In the genomic region with DNA sequence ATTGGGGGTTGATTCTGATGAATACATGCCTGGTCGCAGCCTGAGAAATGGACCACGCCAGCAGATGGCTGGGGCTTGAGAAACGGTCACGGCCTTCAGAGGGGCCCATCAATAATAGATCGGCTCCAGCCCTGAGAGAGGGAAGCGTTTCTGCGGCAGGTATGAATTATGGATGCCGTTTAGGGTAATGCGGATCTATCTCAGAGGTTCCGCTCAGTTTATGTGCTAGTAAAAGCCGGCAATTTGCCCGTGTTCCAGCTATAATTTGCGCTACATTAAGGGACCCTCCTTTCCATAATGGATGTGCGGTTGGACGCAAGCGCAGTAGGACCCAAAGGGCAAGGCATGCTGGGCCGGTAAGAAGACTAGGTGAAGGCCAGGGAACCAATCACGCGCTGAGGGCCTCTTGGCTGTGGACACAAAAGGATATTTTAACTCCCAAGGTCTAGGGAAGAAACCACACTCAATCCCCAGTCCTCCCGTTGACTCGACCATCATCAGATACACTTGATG, we compare ENCODE assay signal across 13 mouse cellular contexts.
A peak's percentile ranks its signal among the peaks of the same experiment; 100 is the strongest.
DNase-seq lines count a peak whose midpoint lies in the region; ATAC-seq lines count a peak whose summit lies in the region.
"Had no signal": no experiment of that assay in that cellular context is flagged by ENCODE, and none has a peak within 500 bp of the region (broad histone marks: within the 10 kb centered on the region; RNA-seq: fewer than 3 reads in every experiment).

No protein-coding gene starts in this region.

- no peaks in the 10 kb centered on the region for H3K9me3 ChIP-seq in midbrain, embryonic 13.5 days
- H3K9me3 ChIP-seq in midbrain, embryonic 10.5 days (replicated peaks) = no peaks in the 10 kb centered on the region
- H3K9me3 ChIP-seq in hindbrain, embryonic 13.5 days = no peaks in the 10 kb centered on the region
- no peaks in the 10 kb centered on the region for H3K9me3 ChIP-seq in midbrain, embryonic 16.5 days (replicated peaks; ENCODE audit: control insufficient read depth, low read length, poor library complexity, severe bottlenecking)
- H3K9me3 ChIP-seq: embryonic facial prominence, embryonic 13.5 days had no signal

- DNase-seq in midbrain, embryonic 10.5 days (ENCODE audit: low spot score) = no peak
- DNase-seq in testis, postnatal 14 days (ENCODE audit: low spot score) = peak; percentile 56
- DNase-seq in frontal cortex, postnatal 10 days (ENCODE audit: low spot score in 2 of 2) = no peak
- DNase-seq: cerebellum, adult 9-11 months; gastrocnemius, postnatal 36 days; layer of hippocampus, postnatal 36 days had no signal

- no peaks in the 10 kb centered on the region for H3K4me1 ChIP-seq in midbrain, embryonic 13.5 days (replicated peaks)
- H3K4me1 ChIP-seq in midbrain, embryonic 10.5 days = no peaks in the 10 kb centered on the region
- H3K4me1 ChIP-seq in hindbrain, embryonic 13.5 days (replicated peaks) = no peaks in the 10 kb centered on the region
- H3K4me1 ChIP-seq in midbrain, embryonic 16.5 days (ENCODE audit: control insufficient read depth, insufficient read depth, low read length) = no peaks in the 10 kb centered on the region
- H3K4me1 ChIP-seq: embryonic facial prominence, embryonic 13.5 days had no signal

- 85% methylated on average over 21 of the region's 21 CpGs for WGBS in midbrain, embryonic 13.5 days
- WGBS in midbrain, embryonic 10.5 days = 91% methylated on average over 21 of the region's 21 CpGs
- WGBS in hindbrain, embryonic 13.5 days = 82% methylated on average over 21 of the region's 21 CpGs
- 76% methylated on average over 21 of the region's 21 CpGs for WGBS in midbrain, embryonic 16.5 days

- no peaks in the 10 kb centered on the region for H3K36me3 ChIP-seq in midbrain, embryonic 13.5 days
- no peaks in the 10 kb centered on the region for H3K36me3 ChIP-seq in midbrain, embryonic 10.5 days
- no peaks in the 10 kb centered on the region for H3K36me3 ChIP-seq in hindbrain, embryonic 13.5 days
- no peaks in the 10 kb centered on the region for H3K36me3 ChIP-seq in midbrain, embryonic 16.5 days (ENCODE audit: control insufficient read depth, insufficient read depth, low read length)
- H3K36me3 ChIP-seq: embryonic facial prominence, embryonic 13.5 days had no signal

- H3K27me3 ChIP-seq in midbrain, embryonic 13.5 days = peaks cover 4% of the 10 kb centered on the region; the same call in 1 of the 2 replicates
- no peaks in the 10 kb centered on the region for H3K27me3 ChIP-seq in midbrain, embryonic 10.5 days (ENCODE audit: low read depth, poor library complexity, severe bottlenecking)
- no peaks in the 10 kb centered on the region for H3K27me3 ChIP-seq in hindbrain, embryonic 13.5 days
- no peaks in the 10 kb centered on the region for H3K27me3 ChIP-seq in midbrain, embryonic 16.5 days (ENCODE audit: control insufficient read depth, insufficient read depth, low read depth, low read length)
- H3K27me3 ChIP-seq: embryonic facial prominence, embryonic 13.5 days had no signal

- no peak overlapping the region for H3K27ac ChIP-seq in midbrain, embryonic 13.5 days
- no peak overlapping the region for H3K27ac ChIP-seq in midbrain, embryonic 10.5 days (replicated peaks)
- peak overlapping the region; percentile 5; the same call in 1 of the 2 replicates for H3K27ac ChIP-seq in hindbrain, embryonic 13.5 days
- H3K27ac ChIP-seq in midbrain, embryonic 16.5 days (ENCODE audit: low read length) = no peak overlapping the region
- H3K27ac ChIP-seq: embryonic facial prominence, embryonic 13.5 days had no signal

- ATAC-seq in midbrain, embryonic 13.5 days = peak; percentile 68
- ATAC-seq in hindbrain, embryonic 13.5 days (ENCODE audit: low FRiP score) = 0 out of 2 replicates have a peak, but pooled peaks have one; percentile 36
- ATAC-seq in midbrain, embryonic 16.5 days = peak; percentile 54
- ATAC-seq in cerebellum, adult (ENCODE audit: insufficient number of reproducible peaks, low FRiP score, low TSS enrichment) = no peak
- ATAC-seq: forebrain, embryonic 14.5 days; lung, postnatal 0 days had no signal

- no peak overlapping the region for H3K9ac ChIP-seq in midbrain, embryonic 13.5 days (replicated peaks)
- no peak overlapping the region for H3K9ac ChIP-seq in hindbrain, embryonic 13.5 days
- no peak overlapping the region for H3K9ac ChIP-seq in midbrain, embryonic 16.5 days (ENCODE audit: low read depth, low read length)
- H3K9ac ChIP-seq: embryonic facial prominence, embryonic 13.5 days had no signal

- no peak overlapping the region for H3K4me3 ChIP-seq in midbrain, embryonic 13.5 days (replicated peaks)
- H3K4me3 ChIP-seq in midbrain, embryonic 10.5 days = no peak overlapping the region
- no peak overlapping the region for H3K4me3 ChIP-seq in hindbrain, embryonic 13.5 days
- H3K4me3 ChIP-seq in midbrain, embryonic 16.5 days (ENCODE audit: low read depth, low read length) = no peak overlapping the region
- H3K4me3 ChIP-seq: embryonic facial prominence, embryonic 13.5 days had no signal

- H3K4me2 ChIP-seq in midbrain, embryonic 13.5 days (replicated peaks) = no peak overlapping the region
- H3K4me2 ChIP-seq in hindbrain, embryonic 13.5 days = no peak overlapping the region
- H3K4me2 ChIP-seq in midbrain, embryonic 16.5 days (ENCODE audit: low read length) = no peak overlapping the region
- H3K4me2 ChIP-seq: embryonic facial prominence, embryonic 13.5 days had no signal
